Mouse (Mus musculus): ENCODE results near the gene Lrp1. TPM values are rescaled to one million over a fixed set of nuclear protein-coding genes. Genes with fewer than 3 reads are reported as not detected.

The Lrp1 gene
- polyA plus RNA-seq, 1 experiment from 2014 or later: 55.5 TPM

DNA sequence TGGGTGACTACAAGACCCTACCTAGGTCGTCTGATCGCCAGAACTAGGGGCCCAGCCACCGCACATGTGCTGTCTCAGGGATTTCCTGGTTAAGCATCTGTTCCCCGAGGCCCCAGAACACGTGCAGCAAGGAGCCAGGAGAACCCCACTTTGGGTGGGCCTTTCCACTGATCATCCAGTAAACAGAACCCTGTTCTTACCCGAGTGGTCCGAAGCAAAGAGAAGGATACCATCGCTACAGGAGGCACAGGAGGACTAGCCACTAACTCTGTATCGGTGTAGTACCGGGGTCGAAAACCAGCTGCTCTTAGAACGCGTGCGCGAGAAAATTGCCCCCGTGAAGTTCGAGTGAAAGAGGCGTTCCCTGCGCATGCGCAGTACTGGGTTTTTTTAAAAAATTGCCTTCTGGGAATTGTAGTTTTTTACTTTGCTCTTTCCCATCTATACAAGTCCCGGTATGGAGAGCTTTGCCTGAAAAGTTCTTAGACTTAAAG, 98.8 kb downstream of the Lrp1 start, which contains the start of gene Shmt2:
Shmt2 (minus strand) TSS at position 357 of the 494 bp plus-strand sequence.
- Histone ChIP-seq H3K4me1 (ENCODE audit: control insufficient read depth, insufficient read depth, low read length) (peaks cover 12% of the 10 kb centered on the region), H3K4me3 (ENCODE audit: low read depth, low read length) (peak within 1 kb of the TSS; percentile 43), H3K27me3 (ENCODE audit: control insufficient read depth, insufficient read depth, low read length) (peaks cover 29% of the 10 kb centered on the region)

DNA sequence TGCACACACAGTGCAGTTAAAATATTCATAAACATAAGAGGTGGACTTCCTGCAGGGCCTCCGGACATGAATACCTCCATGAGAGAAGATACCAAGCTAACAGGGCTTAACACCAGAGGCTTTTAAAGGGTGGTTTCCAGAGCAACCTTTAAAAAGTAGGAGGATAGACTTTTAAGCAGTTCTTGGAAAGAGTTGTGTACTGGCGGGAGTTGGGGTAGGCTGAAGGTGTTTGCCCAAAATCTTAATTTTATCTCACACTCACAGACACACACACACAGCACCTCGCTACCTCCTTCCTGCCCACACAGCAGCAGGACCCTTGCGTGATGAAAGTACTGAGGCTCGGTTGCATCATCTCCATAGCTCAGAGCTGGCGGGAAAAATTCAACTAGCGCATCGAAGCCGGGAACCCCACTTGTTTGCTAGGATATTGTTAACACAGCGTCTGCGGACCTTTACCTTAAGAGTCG, 99.3 kb downstream of the Lrp1 start:
- H3K4me3 ChIP-seq (ENCODE audit: low read depth, low read length): peak overlapping the region; percentile 43
- peak overlapping the region; percentile 61 for H3K9ac ChIP-seq (replicated peaks; ENCODE audit: low read length)
- no peaks in the 10 kb centered on the region; the same call in 1 of the 2 replicates for H3K36me3 ChIP-seq (replicated peaks; ENCODE audit: control insufficient read depth, insufficient read depth, low read depth, low read length)
- DNase-seq (ENCODE audit: low spot score) (no peak), ATAC-seq (replicated peaks; ENCODE audit: insufficient number of reproducible peaks, low FRiP score, low TSS enrichment, low read depth) (no peak)
- H3K27me3 ChIP-seq (ENCODE audit: control insufficient read depth, insufficient read depth, low read length): peaks cover 26% of the 10 kb centered on the region
- H3K4me2 ChIP-seq (ENCODE audit: low read depth, low read length): peak overlapping the region; percentile 80
- peaks cover 17% of the 10 kb centered on the region for H3K4me1 ChIP-seq (ENCODE audit: control insufficient read depth, insufficient read depth, low read length)
- WGBS: 10% methylated on average over 12 of the region's 12 CpGs
- H3K9me3 ChIP-seq (replicated peaks; ENCODE audit: control insufficient read depth, low read length): no peaks in the 10 kb centered on the region
- H3K27ac ChIP-seq (replicated peaks; ENCODE audit: low read depth, low read length): no peak overlapping the region

More for the DNA sequence above, 98.8 kb downstream of the Lrp1 start, which contains the start of gene Shmt2:
- Histone ChIP-seq H3K9me3 (replicated peaks; ENCODE audit: control insufficient read depth, low read length) (no peaks in the 10 kb centered on the region), H3K36me3 (replicated peaks; ENCODE audit: control insufficient read depth, insufficient read depth, low read depth, low read length) (no peaks in the 10 kb centered on the region; the same call in 1 of the 2 replicates), H3K27ac (replicated peaks; ENCODE audit: low read depth, low read length) (no peak within 1 kb of the TSS), H3K9ac (replicated peaks; ENCODE audit: low read length) (peak within 1 kb of the TSS; percentile 61), H3K4me2 (ENCODE audit: low read depth, low read length) (peak within 1 kb of the TSS; percentile 80)
- under 1% methylated on average over 21 of the region's 21 CpGs for WGBS
- DNase-seq (ENCODE audit: low spot score) (peak; percentile 98), ATAC-seq (replicated peaks; ENCODE audit: insufficient number of reproducible peaks, low FRiP score, low TSS enrichment, low read depth) (0 out of 2 replicates have a peak, but pooled peaks have one; percentile 31)

GRCm38 (mm10) chr10:127520714-127521357, 100.1 kb downstream of the Lrp1 start:
- Histone ChIP-seq H3K27ac (replicated peaks; ENCODE audit: low read depth, low read length) (no peak overlapping the region), H3K9me3 (replicated peaks; ENCODE audit: control insufficient read depth, low read length) (no peaks in the 10 kb centered on the region), H3K4me3 (ENCODE audit: low read depth, low read length) (no peak overlapping the region), H3K4me2 (ENCODE audit: low read depth, low read length) (0 out of 2 replicates have a peak overlapping the region, but pooled peaks have one; percentile 80), H3K36me3 (replicated peaks; ENCODE audit: control insufficient read depth, insufficient read depth, low read depth, low read length) (no peaks in the 10 kb centered on the region; the same call in 1 of the 2 replicates), H3K4me1 (ENCODE audit: control insufficient read depth, insufficient read depth, low read length) (peaks cover 24% of the 10 kb centered on the region), H3K9ac (replicated peaks; ENCODE audit: low read length) (peak overlapping the region; percentile 1; the same call in 1 of the 2 replicates), H3K27me3 (ENCODE audit: control insufficient read depth, insufficient read depth, low read length) (peaks cover 20% of the 10 kb centered on the region)
- DNase-seq (ENCODE audit: low spot score) (no peak), ATAC-seq (replicated peaks; ENCODE audit: insufficient number of reproducible peaks, low FRiP score, low TSS enrichment, low read depth) (no peak)
- 81% methylated on average over 20 of the region's 20 CpGs for WGBS

DNA sequence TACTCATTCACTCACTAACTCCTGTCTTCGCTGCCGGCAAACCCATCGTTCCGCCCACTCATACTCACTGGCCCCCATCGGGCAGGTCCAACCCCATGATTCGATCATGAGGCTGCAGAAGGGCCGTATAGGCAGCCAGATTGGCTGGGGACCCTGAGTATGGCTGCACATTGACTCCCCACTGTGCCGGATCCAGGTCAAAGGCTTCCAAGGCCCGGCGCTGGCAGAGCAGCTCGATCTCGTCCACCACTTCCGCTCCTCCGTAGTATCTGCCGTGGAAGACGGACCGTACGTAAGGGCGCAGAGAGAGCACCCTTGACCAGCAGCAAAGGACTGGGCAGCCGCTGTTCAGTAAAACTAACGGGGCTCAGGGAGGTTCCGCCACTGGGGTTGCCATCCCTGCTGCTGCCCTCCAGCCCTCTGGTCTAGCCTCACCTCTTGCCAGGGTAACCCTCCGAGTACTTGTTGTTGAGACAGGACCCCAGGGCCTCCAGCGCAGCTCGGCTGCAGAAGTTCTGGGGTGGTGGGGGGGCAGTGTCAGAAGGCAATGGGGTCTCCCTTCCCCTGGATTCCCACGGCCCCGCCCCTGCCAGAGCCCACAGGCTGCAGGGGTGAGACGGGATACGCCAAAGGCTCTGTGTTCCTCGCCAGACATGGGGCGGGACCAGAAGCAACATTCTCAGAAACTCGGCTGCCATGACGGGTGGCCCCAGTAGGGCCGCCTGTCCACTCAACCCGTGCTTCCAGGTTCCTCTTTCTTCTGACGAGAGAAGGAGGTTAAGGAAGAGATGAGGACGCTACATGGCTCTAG, 100.8 kb downstream of the Lrp1 start:
- Histone ChIP-seq H3K27me3 (ENCODE audit: control insufficient read depth, insufficient read depth, low read length) (peaks cover 20% of the 10 kb centered on the region), H3K4me1 (ENCODE audit: control insufficient read depth, insufficient read depth, low read length) (peaks cover 22% of the 10 kb centered on the region), H3K4me2 (ENCODE audit: low read depth, low read length) (no peak overlapping the region), H3K4me3 (ENCODE audit: low read depth, low read length) (no peak overlapping the region), H3K36me3 (replicated peaks; ENCODE audit: control insufficient read depth, insufficient read depth, low read depth, low read length) (no peaks in the 10 kb centered on the region; the same call in 1 of the 2 replicates), H3K9me3 (replicated peaks; ENCODE audit: control insufficient read depth, low read length) (no peaks in the 10 kb centered on the region), H3K9ac (replicated peaks; ENCODE audit: low read length) (no peak overlapping the region), H3K27ac (replicated peaks; ENCODE audit: low read depth, low read length) (no peak overlapping the region)
- 92% methylated on average over 37 of the region's 37 CpGs for WGBS
- no peak for DNase-seq (ENCODE audit: low spot score)
- no peak for ATAC-seq (replicated peaks; ENCODE audit: insufficient number of reproducible peaks, low FRiP score, low TSS enrichment, low read depth)

DNA sequence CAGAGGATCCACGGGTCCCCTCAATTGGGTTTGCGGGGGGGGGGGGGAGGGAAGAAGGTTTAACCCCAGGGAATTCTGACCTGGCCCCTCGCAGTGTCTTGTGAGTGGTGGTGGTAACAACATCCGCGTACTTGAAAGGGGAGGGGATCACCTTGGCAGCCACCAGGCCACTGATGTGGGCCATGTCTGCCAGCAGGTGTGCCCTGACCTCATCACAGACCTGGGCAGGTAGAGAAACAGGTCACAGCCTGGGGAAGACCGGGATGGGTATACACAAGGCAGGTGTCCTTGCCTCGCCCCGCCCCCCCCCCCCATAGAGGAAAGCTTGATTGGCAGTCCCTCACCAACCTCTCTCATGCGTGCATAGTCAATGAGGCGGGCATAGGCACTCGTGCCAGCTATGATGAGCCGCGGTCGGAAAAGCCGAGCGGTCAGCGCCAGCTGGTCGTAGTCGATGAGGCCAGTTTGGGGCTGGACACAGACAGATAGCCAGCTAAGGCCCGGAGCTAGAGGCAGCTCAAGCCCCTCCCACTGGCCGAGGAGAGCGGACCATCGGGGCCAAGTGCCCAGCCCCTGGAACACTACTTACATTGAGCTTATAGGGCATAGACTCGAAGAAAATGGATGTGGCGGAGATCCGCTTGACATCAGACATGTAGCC, 101.8 kb downstream of the Lrp1 start:
- no peak overlapping the region for H3K27ac ChIP-seq (replicated peaks; ENCODE audit: low read depth, low read length)
- H3K4me2 ChIP-seq (ENCODE audit: low read depth, low read length): no peak overlapping the region
- no peak overlapping the region for H3K4me3 ChIP-seq (ENCODE audit: low read depth, low read length)
- peaks cover 20% of the 10 kb centered on the region for H3K27me3 ChIP-seq (ENCODE audit: control insufficient read depth, insufficient read depth, low read length)
- DNase-seq (ENCODE audit: low spot score) (no peak), ATAC-seq (replicated peaks; ENCODE audit: insufficient number of reproducible peaks, low FRiP score, low TSS enrichment, low read depth) (no peak)
- H3K9me3 ChIP-seq (replicated peaks; ENCODE audit: control insufficient read depth, low read length): no peaks in the 10 kb centered on the region
- no peaks in the 10 kb centered on the region; the same call in 1 of the 2 replicates for H3K36me3 ChIP-seq (replicated peaks; ENCODE audit: control insufficient read depth, insufficient read depth, low read depth, low read length)
- WGBS: 90% methylated on average over 26 of the region's 26 CpGs
- no peak overlapping the region for H3K9ac ChIP-seq (replicated peaks; ENCODE audit: low read length)
- peaks cover 19% of the 10 kb centered on the region for H3K4me1 ChIP-seq (ENCODE audit: control insufficient read depth, insufficient read depth, low read length)

DNA sequence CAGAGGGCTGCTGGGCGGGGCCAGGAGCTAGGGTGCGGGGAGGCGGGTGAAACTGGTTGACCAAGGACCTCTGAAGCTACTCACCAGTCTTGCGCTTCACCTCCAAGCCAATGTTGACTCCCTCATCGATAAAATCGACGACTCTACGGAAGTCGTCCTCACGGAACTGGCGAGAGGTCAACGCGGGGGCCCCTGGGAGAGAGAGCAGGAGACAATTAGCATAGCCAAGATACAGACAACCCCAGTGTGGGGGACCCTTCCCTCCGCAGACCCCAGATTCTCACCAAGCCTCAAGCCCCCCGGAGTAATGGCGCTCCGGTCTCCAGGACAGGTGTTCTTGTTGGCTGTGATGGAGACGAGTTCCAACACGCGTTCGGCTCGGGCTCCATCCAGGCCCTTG, 103.0 kb downstream of the Lrp1 start:
- 91% methylated on average over 22 of the region's 22 CpGs for WGBS
- Histone ChIP-seq H3K27ac (replicated peaks; ENCODE audit: low read depth, low read length) (no peak overlapping the region), H3K4me2 (ENCODE audit: low read depth, low read length) (no peak overlapping the region), H3K4me3 (ENCODE audit: low read depth, low read length) (no peak overlapping the region), H3K9ac (replicated peaks; ENCODE audit: low read length) (no peak overlapping the region), H3K9me3 (replicated peaks; ENCODE audit: control insufficient read depth, low read length) (no peaks in the 10 kb centered on the region), H3K4me1 (ENCODE audit: control insufficient read depth, insufficient read depth, low read length) (peaks cover 29% of the 10 kb centered on the region), H3K27me3 (ENCODE audit: control insufficient read depth, insufficient read depth, low read length) (peaks cover 29% of the 10 kb centered on the region), H3K36me3 (replicated peaks; ENCODE audit: control insufficient read depth, insufficient read depth, low read depth, low read length) (no peaks in the 10 kb centered on the region; the same call in 1 of the 2 replicates)
- no peak for ATAC-seq (replicated peaks; ENCODE audit: insufficient number of reproducible peaks, low FRiP score, low TSS enrichment, low read depth)
- no peak for DNase-seq (ENCODE audit: low spot score)

DNA sequence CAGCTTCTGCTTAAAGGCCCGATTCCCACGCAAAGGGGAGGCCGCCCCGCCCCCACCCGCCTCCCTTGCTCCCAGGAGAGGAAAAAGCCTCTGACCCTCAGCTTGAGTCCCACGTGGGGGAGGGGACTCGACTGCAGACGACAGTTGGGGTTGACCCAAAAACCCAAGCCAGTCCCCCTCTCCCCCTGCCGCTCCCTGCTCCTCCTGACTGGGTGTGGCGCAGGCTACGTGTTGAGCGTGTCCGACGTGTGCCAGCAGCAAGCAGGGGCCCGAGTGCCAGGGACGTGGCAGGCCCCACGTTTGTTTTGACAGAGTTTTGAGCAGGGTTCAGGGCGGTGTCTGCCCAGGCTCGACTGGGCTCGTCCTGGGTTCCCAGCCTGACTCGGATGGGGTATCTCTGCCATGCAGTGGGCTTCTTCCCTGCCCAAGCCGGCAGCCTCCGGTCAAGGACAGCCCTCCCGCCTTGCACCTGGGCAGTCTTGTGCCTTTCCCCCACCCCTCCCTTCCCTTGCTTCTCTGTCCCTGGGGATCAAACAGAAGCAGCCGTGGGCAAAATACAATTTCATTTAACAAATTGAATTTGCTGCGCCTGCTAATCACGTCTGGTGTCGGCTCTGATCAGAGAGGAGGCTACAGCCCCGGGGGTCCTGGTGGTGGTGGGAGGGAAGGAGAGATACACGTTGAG, 104.2 kb downstream of the Lrp1 start:
- Histone ChIP-seq H3K4me3 (ENCODE audit: low read depth, low read length) (peak overlapping the region; percentile 25), H3K27ac (replicated peaks; ENCODE audit: low read depth, low read length) (no peak overlapping the region), H3K4me1 (ENCODE audit: control insufficient read depth, insufficient read depth, low read length) (peaks cover 31% of the 10 kb centered on the region), H3K4me2 (ENCODE audit: low read depth, low read length) (peak overlapping the region; percentile 36), H3K27me3 (ENCODE audit: control insufficient read depth, insufficient read depth, low read length) (peaks cover 34% of the 10 kb centered on the region), H3K9me3 (replicated peaks; ENCODE audit: control insufficient read depth, low read length) (no peaks in the 10 kb centered on the region), H3K9ac (replicated peaks; ENCODE audit: low read length) (peak overlapping the region; percentile 40; the same call in 1 of the 2 replicates), H3K36me3 (replicated peaks; ENCODE audit: control insufficient read depth, insufficient read depth, low read depth, low read length) (no peaks in the 10 kb centered on the region; the same call in 1 of the 2 replicates)
- DNase-seq (ENCODE audit: low spot score) (no peak), ATAC-seq (replicated peaks; ENCODE audit: insufficient number of reproducible peaks, low FRiP score, low TSS enrichment, low read depth) (no peak)
- 7% methylated on average over 29 of the region's 30 CpGs for WGBS
